In genomic region chr7:118712228-118713173, GRCm38 (mm10) we compare ENCODE assay signal across 1 mouse cellular context.
TF ChIP-seq lines count a peak whose summit lies in the region.

TSS of gene Ccp110 (plus strand) at chr7:118712552.

TF ChIP-seq in CH12.LX, 34 proteins besides CTCF, POLR2A, EP300 and RAD21 (continued from another document):
- TF ChIP-seq RCOR1 (conservative IDR thresholded peaks at IDR 0.05; ENCODE audit: low read depth, low read length) (no peak), ZMIZ1 (IDR thresholded peaks at IDR 0.05; ENCODE audit: low read depth, low read length) (peak; percentile 71; the same call in 1 of the 2 replicates), E2F4 (IDR thresholded peaks at IDR 0.05; ENCODE audit: insufficient replicate concordance, low read depth, low read length) (peak; percentile 97; the same call in 1 of the 2 replicates), POLR2AphosphoS2 (IDR thresholded peaks at IDR 0.05; ENCODE audit: low read depth, low read length) (no peak), MEF2A (IDR thresholded peaks at IDR 0.05; ENCODE audit: borderline replicate concordance, low read depth, low read length) (peak; percentile 61; the same call in 1 of the 2 replicates), MAX (IDR thresholded peaks at IDR 0.05; ENCODE audit: low read length) (peak; percentile 53), BHLHE40 (IDR thresholded peaks at IDR 0.05; ENCODE audit: low read depth, low read length) (no peak)
